Comparison of ENCODE assay signal across 9 mouse cellular contexts in the genomic region with DNA sequence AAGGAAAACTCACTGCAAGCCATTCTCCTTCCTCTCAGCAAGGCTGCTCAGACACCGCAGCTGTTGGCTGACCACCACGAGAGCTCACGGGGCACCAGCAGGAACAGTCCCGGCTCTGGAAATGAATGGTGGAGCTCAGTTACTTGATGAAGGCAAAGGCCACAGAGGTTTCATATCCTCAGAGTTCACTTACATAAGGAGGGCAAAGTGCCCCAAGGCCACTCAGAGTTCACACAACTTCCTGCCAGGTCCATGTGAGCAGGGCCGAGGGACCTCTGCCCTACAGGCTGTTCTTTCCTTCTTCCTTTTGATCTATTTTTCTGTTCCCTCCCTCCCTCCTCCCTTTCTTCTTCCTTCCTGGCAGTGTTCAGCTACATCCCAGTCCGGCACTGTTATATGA. TPM values are rescaled to one million over a fixed set of nuclear protein-coding genes. Genes with fewer than 3 reads are reported as not detected.
DNase-seq lines count a peak whose midpoint lies in the region; ATAC-seq and TF ChIP-seq lines count a peak whose summit lies in the region.
"Had no signal": no experiment of that assay in that cellular context is flagged by ENCODE, and none has a peak within 500 bp of the region (broad histone marks: within the 10 kb centered on the region; RNA-seq: fewer than 3 reads in every experiment).

No protein-coding gene starts in this region.

- TF ChIP-seq CTCF in heart, adult 2 months (IDR thresholded peaks at IDR 0.05), result no peak
- no peak for TF ChIP-seq CTCF in lung, adult 2 months (IDR thresholded peaks at IDR 0.05; ENCODE audit: insufficient read depth, low read length)

- no peaks in the 10 kb centered on the region for H3K27me3 ChIP-seq in heart, adult 2 months (ENCODE audit: control insufficient read depth, insufficient read depth, low read length)
- H3K27me3 ChIP-seq: neural tube, embryonic 12.5 days had no signal

- H3K4me1 ChIP-seq in heart, adult 2 months (ENCODE audit: control insufficient read depth, insufficient read depth, low read length), result peaks cover 2% of the 10 kb centered on the region
- peaks cover 8% of the 10 kb centered on the region for H3K4me1 ChIP-seq in lung, adult 2 months (ENCODE audit: control insufficient read depth, insufficient read depth, low read length)
- H3K4me1 ChIP-seq: neural tube, embryonic 12.5 days had no signal

- H3K79me2 ChIP-seq in heart, adult 2 months (replicated peaks; ENCODE audit: control insufficient read depth, insufficient read depth, low read length), result no peaks in the 10 kb centered on the region

- peak overlapping the region; percentile 51 for H3K27ac ChIP-seq in heart, adult 2 months
- H3K27ac ChIP-seq: neural tube, embryonic 12.5 days had no signal

- intact Hi-C loops in heart, adult 2 months (cut with DNase I), result no loop called here

- peak; percentile 86 for DNase-seq in 416B (ENCODE audit: low read depth)
- DNase-seq in adrenal gland, adult 18-20 months (ENCODE audit: low spot score in 2 of 2), result peak; percentile 39 to 44
- peak in 1 of 2 experiments; percentile 38 for DNase-seq in heart, adult 2 months
- DNase-seq in kidney, adult 8-10 months, result peak; percentile 87 to 94
- DNase-seq in lung, adult 2 months, result peak; percentile 34
- DNase-seq in retina, postnatal 1 day, result no peak
- DNase-seq in frontal cortex, postnatal 25 days (ENCODE audit: low spot score in 2 of 2), result no peak

- ATAC-seq in cerebellum, adult (ENCODE audit: insufficient number of reproducible peaks, low FRiP score, low TSS enrichment), result no peak

- no peak overlapping the region for H3K4me3 ChIP-seq in heart, adult 2 months
- peak overlapping the region; percentile 28 for H3K4me3 ChIP-seq in lung, adult 2 months (replicated peaks; ENCODE audit: extremely low read depth, low read depth, low read length)
- H3K4me3 ChIP-seq: neural tube, embryonic 12.5 days had no signal

- 0 out of 2 replicates have a peak overlapping the region, but pooled peaks have one; percentile 5 for H3K9ac ChIP-seq in heart, adult 2 months (ENCODE audit: low read depth, low read length)
- H3K9ac ChIP-seq: neural tube, embryonic 12.5 days had no signal

- 26% methylated on average over 6 of the region's 6 CpGs for WGBS in heart, adult 2 months
- 11% methylated on average over 6 of the region's 6 CpGs for WGBS in lung, adult 2 months

- no peaks in the 10 kb centered on the region; the same call in 1 of the 2 replicates for H3K36me3 ChIP-seq in heart, adult 2 months (ENCODE audit: control insufficient read depth, insufficient read depth, low read length)
- H3K36me3 ChIP-seq: neural tube, embryonic 12.5 days had no signal

- TF ChIP-seq EP300 in heart, adult 2 months (IDR thresholded peaks at IDR 0.05; ENCODE audit: insufficient read depth, low read depth, low read length), result no peak

- no peak for TF ChIP-seq POLR2A in heart, adult 2 months (IDR thresholded peaks at IDR 0.05; ENCODE audit: insufficient read depth, low read depth, low read length)
- peak; percentile 34; the same call in 1 of the 2 replicates for TF ChIP-seq POLR2A in lung, adult 2 months (IDR thresholded peaks at IDR 0.05; ENCODE audit: borderline replicate concordance, extremely low read depth, low read depth, low read length)

RNA-seq across cellular contexts. Expression of a gene that starts 4.6 kb away (rescaled TPM):
- total RNA-seq in adrenal gland, adult 18-20 months (2021), result 100 to 1,000 TPM in 1 of 2 experiments, 10 to 100 TPM in 1; 78.8 to 108 TPM
- total RNA-seq in heart, adult 2 months (2021), result 10 to 100 TPM; 26.0 to 28.0 TPM
- 5.8 and 13.6 TPM in 2 replicates for polyA plus RNA-seq in heart, adult 2 months (2012; rRNA removed)
- 4.5 and 10.3 TPM in 2 replicates for polyA plus RNA-seq in lung, adult 2 months (2012; rRNA removed)

RNA-seq across cellular contexts. Expression of a gene that starts 4.8 kb away (rescaled TPM):
- total RNA-seq in adrenal gland, adult 18-20 months (2021), result 100 to 1,000 TPM; 123 to 169 TPM
- total RNA-seq in heart, adult 2 months (2021), result 1 to 10 TPM; 4.9 to 5.7 TPM
- 8.1 and 12.3 TPM in 2 replicates for polyA plus RNA-seq in heart, adult 2 months (2012; rRNA removed)
- 7.3 and 13.7 TPM in 2 replicates for polyA plus RNA-seq in lung, adult 2 months (2012; rRNA removed)

RNA-seq across cellular contexts. Expression of a gene that starts 21.7 kb away (rescaled TPM):
- total RNA-seq in adrenal gland, adult 18-20 months (2021), result 10 to 100 TPM; 29.6 to 33.0 TPM
- total RNA-seq in heart, adult 2 months (2021), result 10 to 100 TPM; 14.3 to 14.6 TPM
- 10.3 and 13.6 TPM in 2 replicates for polyA plus RNA-seq in heart, adult 2 months (2012; rRNA removed)
- 24.6 and 25.3 TPM in 2 replicates for polyA plus RNA-seq in lung, adult 2 months (2012; rRNA removed)

RNA-seq across cellular contexts. Expression of a gene that starts 56.2 kb away (rescaled TPM):
- total RNA-seq in adrenal gland, adult 18-20 months (2021), result 1 to 10 TPM; 6.1 to 9.2 TPM
- 1 to 10 TPM; 5.8 to 8.5 TPM for total RNA-seq in heart, adult 2 months (2021)
- 3.0 and 4.1 TPM in 2 replicates for polyA plus RNA-seq in heart, adult 2 months (2012; rRNA removed)
- 3.1 and 3.7 TPM in 2 replicates for polyA plus RNA-seq in lung, adult 2 months (2012; rRNA removed)

Comparison
In these comparisons a context has a peak if more than half of its experiments do, and no peak if none do; other contexts are left out.
1. DNase-seq: peak in 416B (single experiment), adrenal gland, adult 18-20 months (2 of 2), kidney, adult 8-10 months (2 of 2) and lung, adult 2 months (single experiment); none in retina, postnatal 1 day (single experiment) and frontal cortex, postnatal 25 days (0 of 2).
2. RNA of a gene that starts 4.8 kb away (total RNA-seq): 123 to 169 TPM in adrenal gland, adult 18-20 months; 4.9 to 5.7 TPM in heart, adult 2 months; every median in the first group is over 10 times any median in the second.